Mouse (Mus musculus): ENCODE measurements around the gene Pwwp2b. TPM values are rescaled to one million over a fixed set of nuclear protein-coding genes. Genes with fewer than 3 reads are reported as not detected.
A peak's percentile ranks its signal among the peaks of the same experiment; 100 is the strongest.

Gene Pwwp2b
- polyA plus RNA-seq, 1 experiment from 2014 or later, result 27.5 TPM

DNA sequence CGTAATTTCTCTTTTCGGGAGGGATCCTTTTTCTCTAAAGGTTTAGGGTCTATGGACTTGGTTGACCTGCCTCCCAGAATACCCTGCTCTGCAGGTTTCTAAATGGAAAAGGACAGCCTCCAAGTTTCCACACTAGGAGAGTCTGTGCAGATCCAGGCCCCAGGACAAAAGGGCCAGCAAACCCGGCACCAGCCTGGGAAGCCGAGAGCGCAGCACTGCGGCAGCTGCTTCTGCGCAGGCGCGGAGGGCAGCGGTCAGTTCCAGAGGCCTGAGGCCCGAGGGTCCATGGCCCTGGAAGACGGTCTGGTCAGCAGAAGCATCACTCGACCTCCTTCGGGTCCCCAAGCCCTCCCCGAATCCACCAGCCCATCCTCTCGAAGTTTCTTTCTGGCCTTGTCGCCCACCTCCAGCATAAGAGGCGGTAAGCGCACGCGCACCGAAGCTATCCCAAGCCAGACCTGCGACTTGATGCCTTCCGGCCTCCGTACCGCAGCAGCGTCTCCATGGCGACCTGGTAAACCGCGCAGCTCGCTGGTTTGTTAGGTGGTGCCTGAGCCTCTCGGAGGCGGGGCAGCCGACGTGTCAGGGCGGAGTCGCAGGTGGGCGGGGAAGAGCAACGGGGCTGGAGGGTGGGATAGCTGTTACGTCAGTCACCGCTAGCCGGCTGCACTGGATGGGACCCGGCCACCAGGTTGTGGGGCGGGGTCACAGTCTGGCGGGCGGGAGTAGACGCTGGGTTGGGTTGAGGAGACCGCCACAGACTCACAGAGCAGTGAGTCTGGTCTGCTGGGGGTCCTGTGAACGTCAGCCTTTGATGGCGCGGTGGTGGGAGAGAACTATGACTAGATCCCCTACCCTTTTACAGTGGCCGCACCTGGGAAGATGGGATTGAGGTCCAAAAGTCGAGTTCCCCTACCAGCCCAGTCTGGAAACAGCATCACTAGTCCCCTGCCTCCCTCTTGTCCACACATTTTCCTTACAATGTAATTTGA is 35.2 kb upstream of the Pwwp2b start, which contains the start of the genes Lrrc27 and Stk32c:
Gene Lrrc27, plus strand, starts transcription at position 235 of the 992 bp plus-strand sequence.
Gene Stk32c, minus strand, starts transcription at position 554 of the 992 bp plus-strand sequence.
- H3K9me3 ChIP-seq (ENCODE audit: low read length), result no peaks in the 10 kb centered on the region
- H3K27ac ChIP-seq (ENCODE audit: low read length), result peak within 1 kb of the TSS; percentile 77
- DNase-seq (ENCODE audit: low spot score), result peak; percentile 99
- H3K36me3 ChIP-seq (ENCODE audit: insufficient read depth, low read length), result no peaks in the 10 kb centered on the region
- peak; percentile 98 for ATAC-seq
- peaks cover 11% of the 10 kb centered on the region for H3K4me1 ChIP-seq (ENCODE audit: insufficient read depth, low read depth, low read length)
- peak within 1 kb of the TSS; percentile 63 for H3K4me2 ChIP-seq (replicated peaks; ENCODE audit: low read depth, low read length)
- no peaks in the 10 kb centered on the region for H3K27me3 ChIP-seq (replicated peaks; ENCODE audit: insufficient read depth, low read length)
- H3K4me3 ChIP-seq (ENCODE audit: low read depth, low read length), result peak within 1 kb of the TSS; percentile 56
- peak; percentile 24; the same call in 1 of the 2 replicates for TF ChIP-seq CTCF (IDR thresholded peaks at IDR 0.05)
- no peak for TF ChIP-seq EP300 (IDR thresholded peaks at IDR 0.05)
- H3K9ac ChIP-seq (replicated peaks; ENCODE audit: low read depth), result peak within 1 kb of the TSS; percentile 59
- whole genome bisulfite sequencing, result 2% methylated on average over 49 of the region's 53 CpGs

DNA sequence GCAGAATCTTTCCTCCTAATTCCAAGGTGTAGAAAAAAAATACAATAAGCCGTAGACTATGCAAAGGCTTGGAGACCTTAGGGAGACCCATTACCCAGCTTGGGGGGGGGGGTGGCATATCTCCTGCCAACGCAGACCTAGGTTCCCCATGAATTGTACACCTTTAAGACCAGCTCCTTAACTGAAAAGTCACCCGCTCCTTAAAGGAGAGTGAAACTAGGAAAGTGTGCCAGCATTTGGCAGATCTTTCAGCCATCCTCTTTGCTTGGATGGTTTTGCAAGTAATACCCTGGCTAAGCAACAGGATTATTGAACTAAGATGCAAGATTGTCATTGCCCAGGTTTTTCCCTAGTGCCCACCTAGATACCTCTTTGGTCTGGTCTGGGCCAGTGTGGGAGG is 34.5 kb upstream of the Pwwp2b start:
- TF ChIP-seq CTCF (IDR thresholded peaks at IDR 0.05) (no peak), EP300 (IDR thresholded peaks at IDR 0.05) (no peak)
- Histone ChIP-seq H3K36me3 (ENCODE audit: insufficient read depth, low read length) (no peaks in the 10 kb centered on the region), H3K9me3 (ENCODE audit: low read length) (no peaks in the 10 kb centered on the region), H3K4me2 (replicated peaks; ENCODE audit: low read depth, low read length) (peak overlapping the region; percentile 63), H3K27me3 (replicated peaks; ENCODE audit: insufficient read depth, low read length) (no peaks in the 10 kb centered on the region), H3K4me1 (ENCODE audit: insufficient read depth, low read depth, low read length) (peaks cover 11% of the 10 kb centered on the region), H3K4me3 (ENCODE audit: low read depth, low read length) (peak overlapping the region; percentile 56), H3K9ac (replicated peaks; ENCODE audit: low read depth) (no peak overlapping the region), H3K27ac (ENCODE audit: low read length) (peak overlapping the region; percentile 76)
- DNase-seq (ENCODE audit: low spot score), result no peak
- no peak for ATAC-seq
- 55% methylated on average over 3 of the region's 3 CpGs for WGBS

DNA sequence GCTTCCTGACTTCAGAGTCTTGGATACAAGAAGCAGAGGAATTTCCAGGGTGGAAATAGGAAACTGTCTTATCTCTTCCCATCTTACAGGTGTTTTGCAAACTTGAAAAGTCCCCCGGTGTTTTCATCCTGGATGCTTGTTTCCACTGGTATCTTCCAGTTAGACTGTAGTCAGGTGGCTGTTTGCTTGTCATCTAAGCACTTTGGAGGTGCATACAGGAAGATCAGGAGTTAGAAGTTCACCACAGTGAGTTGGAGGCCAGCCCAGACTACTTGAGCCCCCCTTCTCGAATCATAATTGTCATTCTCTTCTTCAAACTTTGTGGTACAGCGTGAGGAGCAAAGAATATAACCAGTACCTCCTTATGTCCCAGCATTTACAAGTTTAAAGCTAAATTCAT is 34.1 kb upstream of the Pwwp2b start:
- H3K9me3 ChIP-seq (ENCODE audit: low read length), result no peaks in the 10 kb centered on the region
- no peak overlapping the region for H3K9ac ChIP-seq (replicated peaks; ENCODE audit: low read depth)
- TF ChIP-seq CTCF (IDR thresholded peaks at IDR 0.05) (no peak), EP300 (IDR thresholded peaks at IDR 0.05) (no peak)
- no peak for ATAC-seq
- H3K27ac ChIP-seq (ENCODE audit: low read length), result peak overlapping the region; percentile 76; the same call in 1 of the 2 replicates
- H3K4me3 ChIP-seq (ENCODE audit: low read depth, low read length), result no peak overlapping the region
- no peaks in the 10 kb centered on the region for H3K36me3 ChIP-seq (ENCODE audit: insufficient read depth, low read length)
- no peak overlapping the region for H3K4me2 ChIP-seq (replicated peaks; ENCODE audit: low read depth, low read length)
- DNase-seq (ENCODE audit: low spot score), result no peak
- H3K27me3 ChIP-seq (replicated peaks; ENCODE audit: insufficient read depth, low read length), result no peaks in the 10 kb centered on the region
- H3K4me1 ChIP-seq (ENCODE audit: insufficient read depth, low read depth, low read length), result peaks cover 11% of the 10 kb centered on the region
- WGBS, result 48% methylated on average over 3 of the region's 3 CpGs

DNA sequence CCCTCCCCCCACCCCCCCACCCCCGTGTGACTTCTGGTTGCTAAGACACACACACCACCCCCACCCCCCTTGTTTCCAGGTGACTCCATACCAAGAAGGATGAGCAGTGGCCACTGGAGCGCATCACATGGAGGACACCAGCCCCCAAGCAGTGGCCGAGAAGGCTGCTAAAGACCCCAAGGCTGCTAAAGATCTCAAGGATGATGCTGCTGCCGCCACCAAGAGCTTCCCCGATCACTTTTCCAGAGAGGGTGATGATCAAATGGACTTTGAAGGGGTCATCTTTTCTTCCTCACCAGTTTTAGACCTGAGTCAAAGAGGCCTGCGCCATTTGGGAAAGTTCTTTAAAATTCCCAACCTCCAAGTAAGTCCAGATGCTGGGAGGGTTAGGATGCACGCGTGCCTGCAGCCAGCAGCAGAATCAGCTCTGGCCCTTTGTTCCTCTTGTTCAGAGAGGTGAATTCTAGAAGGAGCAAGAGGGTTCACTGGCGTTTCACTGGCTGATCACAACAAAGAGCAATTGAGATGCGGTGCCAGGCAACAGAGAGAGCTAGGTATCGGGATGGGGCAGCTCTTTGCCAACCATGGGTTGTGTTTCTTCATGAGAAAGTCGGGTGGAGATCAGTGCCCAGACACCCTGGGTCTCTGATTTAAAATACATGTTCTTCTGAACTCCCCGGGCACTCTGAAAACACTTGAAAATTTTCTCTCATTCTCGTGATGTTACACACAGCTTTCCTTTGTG is 33.5 kb upstream of the Pwwp2b start:
- H3K9me3 ChIP-seq (ENCODE audit: low read length), result no peaks in the 10 kb centered on the region
- H3K4me2 ChIP-seq (replicated peaks; ENCODE audit: low read depth, low read length), result no peak overlapping the region
- DNase-seq (ENCODE audit: low spot score) (no peak), ATAC-seq (no peak)
- TF ChIP-seq EP300 (IDR thresholded peaks at IDR 0.05), result no peak
- H3K36me3 ChIP-seq (ENCODE audit: insufficient read depth, low read length), result no peaks in the 10 kb centered on the region
- no peaks in the 10 kb centered on the region for H3K27me3 ChIP-seq (replicated peaks; ENCODE audit: insufficient read depth, low read length)
- no peak overlapping the region for H3K9ac ChIP-seq (replicated peaks; ENCODE audit: low read depth)
- peaks cover 11% of the 10 kb centered on the region for H3K4me1 ChIP-seq (ENCODE audit: insufficient read depth, low read depth, low read length)
- H3K27ac ChIP-seq (ENCODE audit: low read length), result no peak overlapping the region
- WGBS, result 80% methylated on average over 14 of the region's 14 CpGs
- H3K4me3 ChIP-seq (ENCODE audit: low read depth, low read length), result no peak overlapping the region

DNA sequence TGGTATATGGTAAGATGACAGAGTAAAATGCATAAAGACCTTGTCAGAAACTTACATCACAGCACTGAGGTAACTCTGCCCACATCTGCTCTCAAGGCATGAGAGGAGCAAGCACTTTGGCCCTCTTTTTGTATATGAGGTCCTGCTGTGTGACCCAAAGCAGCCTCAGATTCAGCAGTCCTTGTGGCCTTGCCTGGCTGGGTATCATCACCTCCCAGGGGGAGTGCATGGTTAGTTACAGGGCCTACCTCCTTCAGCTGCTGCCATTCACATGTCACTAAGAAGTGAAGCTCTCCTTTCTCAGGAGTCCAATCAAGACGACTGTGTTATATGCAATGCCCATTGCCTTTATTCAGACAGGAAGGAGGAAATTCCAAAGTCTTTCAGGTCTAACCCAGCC is 32.8 kb upstream of the Pwwp2b start:
- Histone ChIP-seq H3K4me3 (ENCODE audit: low read depth, low read length) (no peak overlapping the region), H3K4me1 (ENCODE audit: insufficient read depth, low read depth, low read length) (peaks cover 11% of the 10 kb centered on the region), H3K4me2 (replicated peaks; ENCODE audit: low read depth, low read length) (no peak overlapping the region), H3K27ac (ENCODE audit: low read length) (no peak overlapping the region), H3K27me3 (replicated peaks; ENCODE audit: insufficient read depth, low read length) (no peaks in the 10 kb centered on the region), H3K36me3 (ENCODE audit: insufficient read depth, low read length) (no peaks in the 10 kb centered on the region), H3K9me3 (ENCODE audit: low read length) (no peaks in the 10 kb centered on the region), H3K9ac (replicated peaks; ENCODE audit: low read depth) (no peak overlapping the region)
- ATAC-seq (no peak), DNase-seq (ENCODE audit: low spot score) (no peak)
- 57% methylated on average over 1 of the region's 1 CpGs for WGBS
- no peak for TF ChIP-seq EP300 (IDR thresholded peaks at IDR 0.05)
- TF ChIP-seq CTCF (IDR thresholded peaks at IDR 0.05), result no peak

DNA sequence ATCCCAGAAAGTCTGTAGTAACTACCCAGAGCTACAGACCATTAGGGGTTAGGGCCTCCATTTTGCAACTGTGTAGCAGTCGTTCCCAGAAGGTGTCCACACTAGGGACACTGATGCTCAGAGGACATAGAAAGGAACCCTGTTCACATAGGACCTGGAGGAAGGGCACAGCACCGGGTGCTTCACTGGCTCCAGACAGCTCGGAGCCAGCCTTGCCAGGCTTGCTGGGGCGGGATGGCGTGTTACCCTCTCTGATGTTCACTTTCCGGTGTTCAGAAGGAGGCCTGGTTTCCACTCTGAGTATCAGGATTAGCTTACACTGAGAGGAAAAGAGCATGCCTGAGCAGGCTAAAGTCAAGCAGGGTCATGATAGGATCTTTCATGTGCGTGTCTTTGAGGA is 32.3 kb upstream of the Pwwp2b start:
- 83% methylated on average over 7 of the region's 7 CpGs for WGBS
- no peak for DNase-seq (ENCODE audit: low spot score)

More for the DNA sequence above, 32.3 kb upstream of the Pwwp2b start:
- peaks cover 11% of the 10 kb centered on the region for H3K4me1 ChIP-seq (ENCODE audit: insufficient read depth, low read depth, low read length)
- no peaks in the 10 kb centered on the region for H3K27me3 ChIP-seq (replicated peaks; ENCODE audit: insufficient read depth, low read length)
- no peak overlapping the region for H3K4me2 ChIP-seq (replicated peaks; ENCODE audit: low read depth, low read length)
- TF ChIP-seq CTCF (IDR thresholded peaks at IDR 0.05) (no peak), EP300 (IDR thresholded peaks at IDR 0.05) (no peak)
- H3K27ac ChIP-seq (ENCODE audit: low read length), result no peak overlapping the region
- no peak overlapping the region for H3K4me3 ChIP-seq (ENCODE audit: low read depth, low read length)
- no peaks in the 10 kb centered on the region for H3K36me3 ChIP-seq (ENCODE audit: insufficient read depth, low read length)
- H3K9me3 ChIP-seq (ENCODE audit: low read length), result no peaks in the 10 kb centered on the region
- ATAC-seq, result no peak
- no peak overlapping the region for H3K9ac ChIP-seq (replicated peaks; ENCODE audit: low read depth)
